Comparison of ENCODE assay signal across 15 mouse cellular contexts in the genomic region with DNA sequence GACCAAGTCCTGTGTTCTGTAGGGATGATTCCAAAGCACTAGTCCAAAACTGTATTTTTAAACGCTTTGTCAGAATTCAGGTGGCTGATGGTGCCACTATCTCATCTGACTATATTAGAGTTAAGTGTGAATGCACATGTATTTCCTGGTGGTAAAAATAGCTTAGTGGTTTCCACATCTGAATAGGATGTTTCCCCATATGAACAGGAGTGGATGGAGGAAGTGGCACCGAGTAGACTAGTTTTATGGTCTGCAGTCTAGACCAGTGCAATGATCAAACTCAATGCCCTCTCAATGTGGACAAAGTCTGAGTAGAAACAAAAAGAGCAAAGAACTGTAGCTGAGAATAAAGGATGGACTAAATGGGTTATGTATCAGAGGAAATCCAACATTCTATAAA.
"Had no signal": no experiment of that assay in that cellular context is flagged by ENCODE, and none has a peak within 500 bp of the region (broad histone marks: within the 10 kb centered on the region; RNA-seq: fewer than 3 reads in every experiment).

No protein-coding gene starts in this region.

- ATAC-seq: midbrain, embryonic 15.5 days had no signal

- H3K4me2 ChIP-seq: limb, embryonic 13.5 days; liver, embryonic 11.5 days; lung, embryonic 14.5 days; midbrain, embryonic 11.5 days; midbrain, embryonic 15.5 days had no signal

- H3K4me3 ChIP-seq: layer of hippocampus, adult 2 months; limb, embryonic 13.5 days; midbrain, embryonic 15.5 days had no signal

- H3K27me3 ChIP-seq: limb, embryonic 13.5 days; midbrain, embryonic 15.5 days had no signal

- H3K9me3 ChIP-seq: limb, embryonic 13.5 days; midbrain, embryonic 15.5 days had no signal

- H3K36me3 ChIP-seq: limb, embryonic 13.5 days; midbrain, embryonic 15.5 days had no signal

- DNase-seq: kidney, adult 18-20 months; kidney, postnatal 10 days; kidney, postnatal 4 days; left cerebral cortex, postnatal 4 days; lung, embryonic 14.5 days; lung, postnatal 10 days; right cerebral cortex, adult 18-20 months; right cerebral cortex, postnatal 25 days; thymus, adult 18-20 months; thymus, postnatal 4 days had no signal

- H3K27ac ChIP-seq: layer of hippocampus, adult 2 months; limb, embryonic 13.5 days; midbrain, embryonic 15.5 days had no signal

- H3K4me1 ChIP-seq: midbrain, embryonic 15.5 days had no signal

- H3K9ac ChIP-seq: limb, embryonic 13.5 days; lung, embryonic 14.5 days; midbrain, embryonic 15.5 days had no signal
